ENCODE assay signal across 12 mouse cellular contexts in genomic region chr11:83662204-83662603, GRCm38 (mm10). TPM values are rescaled to one million over a fixed set of nuclear protein-coding genes. Genes with fewer than 3 reads are reported as not detected.
DNase-seq lines count a peak whose midpoint lies in the region; ATAC-seq and TF ChIP-seq lines count a peak whose summit lies in the region.
"Had no signal": no experiment of that assay in that cellular context is flagged by ENCODE, and none has a peak within 500 bp of the region (broad histone marks: within the 10 kb centered on the region; RNA-seq: fewer than 3 reads in every experiment).

Ccl4 (plus strand) TSS chr11:83662584.

- peak within 1 kb of the TSS; percentile 67 for H3K4me3 ChIP-seq in bone marrow macrophage, adult 2 months (ENCODE audit: insufficient read depth, low read length)
- H3K4me3 ChIP-seq in embryonic facial prominence, embryonic 10.5 days: no peak within 1 kb of the TSS
- H3K4me3 ChIP-seq: hindbrain, embryonic 15.5 days; layer of hippocampus, adult 2 months; myocyte had no signal

- H3K4me1 ChIP-seq in bone marrow macrophage, adult 2 months (ENCODE audit: control insufficient read depth, insufficient read depth, low read length): peaks cover 59% of the 10 kb centered on the region
- H3K4me1 ChIP-seq in embryonic facial prominence, embryonic 10.5 days: no peaks in the 10 kb centered on the region
- H3K4me1 ChIP-seq: hindbrain, embryonic 15.5 days had no signal

- peak; percentile 10 to 56 for DNase-seq in CD8-positive naive resting alpha-beta T cell, adult 2 months (ENCODE audit: low read depth in 2 of 2, low spot score in 2 of 2)
- peak; percentile 38 for DNase-seq in thymus, postnatal 25 days
- no peak for DNase-seq in cerebellum, adult 11-12 months
- DNase-seq in frontal cortex, adult 2 months (ENCODE audit: extremely low spot score in 1 of 2, low spot score in 1 of 2): no peak
- no peak for DNase-seq in embryonic facial prominence, embryonic 10.5 days (ENCODE audit: low spot score)
- DNase-seq: forebrain, postnatal 0 days had no signal

- H3K27ac ChIP-seq in bone marrow macrophage, adult 2 months (ENCODE audit: insufficient read depth, low read depth, low read length): peak within 1 kb of the TSS; percentile 96
- H3K27ac ChIP-seq in embryonic facial prominence, embryonic 10.5 days (replicated peaks): no peak within 1 kb of the TSS
- H3K27ac ChIP-seq: hindbrain, embryonic 15.5 days; layer of hippocampus, adult 2 months had no signal

- no peaks in the 10 kb centered on the region for H3K36me3 ChIP-seq in embryonic facial prominence, embryonic 10.5 days (replicated peaks)
- H3K36me3 ChIP-seq: hindbrain, embryonic 15.5 days had no signal

- TF ChIP-seq CTCF in bone marrow macrophage, adult 2 months (IDR thresholded peaks at IDR 0.05; ENCODE audit: low read depth, low read length): no peak

- H3K27me3 ChIP-seq in embryonic facial prominence, embryonic 10.5 days (replicated peaks; ENCODE audit: low read depth, poor library complexity, severe bottlenecking): no peaks in the 10 kb centered on the region
- H3K27me3 ChIP-seq: hindbrain, embryonic 15.5 days had no signal

- ATAC-seq in monocyte, adult 5-6 weeks (replicated peaks; ENCODE audit: insufficient number of reproducible peaks, low FRiP score, low TSS enrichment, poor library complexity, severe bottlenecking): peak; percentile 64
- ATAC-seq: forebrain, postnatal 0 days had no signal

- TF ChIP-seq POLR2A in bone marrow macrophage, adult 2 months (IDR thresholded peaks at IDR 0.05; ENCODE audit: borderline replicate concordance, low read depth, low read length): no peak

- WGBS in embryonic facial prominence, embryonic 10.5 days: 83% methylated on average over 6 of the region's 6 CpGs

- H3K9me3 ChIP-seq in embryonic facial prominence, embryonic 10.5 days: no peaks in the 10 kb centered on the region
- H3K9me3 ChIP-seq: hindbrain, embryonic 15.5 days had no signal

RNA-seq across cellular contexts. Expression of gene Ccl4, which starts in this region (rescaled TPM):
- 78.8 and 104 TPM in 2 replicates for polyA plus RNA-seq in bone marrow macrophage, adult 2 months (2012; ENCODE audit: insufficient read depth, insufficient read length, missing spikeins)
- 523 to 801 TPM (median 669 TPM) in 3 replicates for total RNA-seq in monocyte, adult 5-6 weeks (2017)
- 0.56 and 0.61 TPM in 2 replicates for polyA plus RNA-seq in frontal cortex, adult 2 months (2012; rRNA removed)
- polyA plus RNA-seq in embryonic facial prominence, embryonic 10.5 days (2016; fragmentation: Nextera tagmentation; extraction: Ambion mirVana): 0.40 TPM in 1 of 2 replicates, not detected in the other
- total RNA-seq: forebrain, postnatal 0 days; layer of hippocampus, adult 2 months had no signal
- polyA plus RNA-seq: kidney, embryonic 14.5 days; myocyte had no signal

Comparison
In these comparisons a context has a peak if more than half of its experiments do, and no peak if none do; other contexts are left out.
1. RNA of gene Ccl4 (polyA plus RNA-seq): 78.8 to 104 TPM in bone marrow macrophage, adult 2 months; 0.56 to 0.61 TPM in frontal cortex, adult 2 months and 0.40 TPM in embryonic facial prominence, embryonic 10.5 days; every median in the first group is over 10 times any median in the second.
2. DNase-seq: peak in CD8-positive naive resting alpha-beta T cell, adult 2 months (2 of 2) and thymus, postnatal 25 days (single experiment); none in cerebellum, adult 11-12 months (single experiment), frontal cortex, adult 2 months (0 of 2) and embryonic facial prominence, embryonic 10.5 days (single experiment).